ENCODE assay signal across 16 mouse cellular contexts in genomic region chr4:43640491-43640890, GRCm38 (mm10). TPM values are rescaled to one million over a fixed set of nuclear protein-coding genes. Genes with fewer than 3 reads are reported as not detected.
"Had no signal": no experiment of that assay in that cellular context is flagged by ENCODE, and none has a peak within 500 bp of the region (broad histone marks: within the 10 kb centered on the region; RNA-seq: fewer than 3 reads in every experiment).

No protein-coding gene starts in this region.

- H3K4me3 ChIP-seq: liver, embryonic 12.5 days; lung, embryonic 15.5 days; megakaryocyte, embryonic 14.5 days; midbrain, embryonic 15.5 days; neural tube, embryonic 12.5 days had no signal

- DNase-seq: kidney, adult 2 months; kidney, postnatal 36 days; layer of hippocampus, postnatal 36 days; left cerebral cortex, postnatal 4 days; lung, postnatal 14 days; right cerebral cortex, postnatal 14 days; thymus, adult 2 months; thymus, postnatal 25 days had no signal

- H3K9me3 ChIP-seq: liver, embryonic 12.5 days; lung, embryonic 15.5 days; megakaryocyte, embryonic 14.5 days; midbrain, embryonic 15.5 days; neural tube, embryonic 12.5 days had no signal

- H3K4me2 ChIP-seq: liver, embryonic 12.5 days; lung, embryonic 15.5 days; midbrain, embryonic 11.5 days; midbrain, embryonic 15.5 days; neural tube, embryonic 12.5 days had no signal

- H3K27ac ChIP-seq: liver, embryonic 12.5 days; lung, embryonic 15.5 days; macrophage; midbrain, embryonic 15.5 days; neural tube, embryonic 12.5 days; stomach, postnatal 0 days had no signal

- H3K36me3 ChIP-seq: liver, embryonic 12.5 days; midbrain, embryonic 15.5 days had no signal

- ATAC-seq: liver, embryonic 12.5 days; midbrain, embryonic 15.5 days had no signal

- H3K4me1 ChIP-seq: lung, embryonic 15.5 days; midbrain, embryonic 15.5 days; neural tube, embryonic 12.5 days had no signal

- H3K27me3 ChIP-seq: liver, embryonic 12.5 days; lung, embryonic 15.5 days; midbrain, embryonic 15.5 days; neural tube, embryonic 12.5 days had no signal

- H3K9ac ChIP-seq: liver, embryonic 12.5 days; lung, embryonic 15.5 days; midbrain, embryonic 15.5 days; neural tube, embryonic 12.5 days had no signal

RNA-seq across cellular contexts. Expression of gene Npr2, which starts 8.8 kb away (rescaled TPM):
- polyA plus RNA-seq: macrophage had no signal

RNA-seq across cellular contexts. Expression of gene Spag8, which starts 12.9 kb away (rescaled TPM):
- polyA plus RNA-seq: macrophage had no signal
